Mouse (Mus musculus): Measurements from ENCODE around the gene Lamtor3.

The Lamtor3 gene

DNA sequence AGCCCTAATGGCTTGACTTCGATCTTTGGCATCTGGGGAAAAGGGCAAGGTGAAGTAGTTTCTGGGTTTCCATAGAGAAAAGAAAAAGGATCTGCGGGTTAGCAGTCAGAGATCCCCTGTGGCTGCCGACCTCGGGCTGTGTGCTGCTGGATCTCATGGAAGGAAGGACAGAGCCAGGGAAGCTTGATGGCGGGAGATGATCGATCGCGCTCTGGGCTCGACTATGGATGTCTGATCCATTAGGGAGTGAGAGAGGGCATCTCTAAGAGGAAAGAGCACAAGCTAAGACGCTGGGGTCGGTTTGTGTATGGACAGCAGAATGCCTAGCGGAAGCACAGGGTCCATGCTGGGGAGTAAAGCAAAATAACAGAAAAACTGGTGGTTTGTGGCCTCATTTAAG is 51.6 kb downstream of the Lamtor3 start:
- TF ChIP-seq GATA4 (IDR thresholded peaks at IDR 0.05; ENCODE audit: insufficient replicate concordance, low read length): no peak

DNA sequence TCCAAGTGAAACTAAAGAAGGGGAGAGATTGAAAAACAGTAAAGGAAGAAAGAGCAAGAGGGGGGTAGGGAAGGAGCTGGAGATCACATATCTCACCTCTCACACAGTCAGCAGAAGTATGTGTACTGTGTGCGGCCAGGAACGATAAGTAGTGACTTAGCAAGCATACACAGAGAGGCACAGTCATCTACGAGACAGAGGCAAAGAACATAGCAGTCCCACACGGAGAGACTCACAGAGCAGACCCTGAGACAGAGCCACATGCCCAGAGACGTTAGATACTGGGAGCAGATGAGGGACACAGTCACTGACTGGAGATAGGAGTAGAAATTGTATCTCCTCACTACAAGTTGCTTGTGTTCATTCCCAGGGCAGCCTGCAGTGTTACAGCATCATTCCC is 53.9 kb downstream of the Lamtor3 start:
- no peak for TF ChIP-seq GATA4 (IDR thresholded peaks at IDR 0.05; ENCODE audit: insufficient replicate concordance, low read length)

GRCm38 (mm10) chr3:137972989-137973388 is 54.7 kb downstream of the Lamtor3 start:
- TF ChIP-seq GATA4 (IDR thresholded peaks at IDR 0.05; ENCODE audit: insufficient replicate concordance, low read length): no peak

DNA sequence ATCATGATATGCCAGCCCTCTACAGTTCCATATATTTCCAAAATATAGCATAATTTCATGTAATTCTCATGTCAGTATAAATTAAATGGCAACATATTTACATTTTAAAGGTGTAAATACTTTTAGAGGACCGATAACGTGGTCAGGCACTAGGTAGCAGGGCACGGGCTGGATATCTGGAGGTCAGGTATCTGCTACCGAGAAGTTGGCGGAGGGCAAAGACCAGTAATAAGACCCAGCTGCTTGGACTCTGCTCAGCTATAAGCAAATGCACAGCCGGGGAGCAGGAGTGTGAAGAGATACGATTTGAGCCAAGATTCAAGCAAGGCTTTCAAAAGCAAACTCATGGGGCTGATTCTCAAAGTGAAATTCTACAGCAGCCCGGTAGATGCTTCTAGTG is 56.0 kb downstream of the Lamtor3 start:
- no peak for TF ChIP-seq GATA4 (IDR thresholded peaks at IDR 0.05; ENCODE audit: insufficient replicate concordance, low read length)

DNA sequence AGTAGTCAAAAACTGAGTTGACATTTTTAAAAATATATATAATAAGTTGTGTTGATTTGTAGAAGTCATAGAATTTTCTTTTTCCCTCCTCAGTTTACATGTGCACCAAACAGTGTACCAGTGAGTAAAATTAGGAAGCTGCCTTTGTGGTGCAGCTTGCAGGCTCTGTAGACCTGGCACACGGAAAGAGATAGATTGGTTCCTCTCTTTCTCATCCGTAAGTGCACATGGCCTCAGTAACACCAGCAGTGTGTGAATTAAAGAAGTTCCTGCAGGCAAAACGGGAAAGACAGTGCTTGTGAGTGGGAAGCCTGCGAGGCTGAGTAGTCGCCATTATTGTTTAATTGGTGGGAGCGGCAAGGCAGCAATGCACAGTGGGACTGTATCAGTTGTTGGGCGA is 57.1 kb downstream of the Lamtor3 start:
- no peak for TF ChIP-seq GATA4 (IDR thresholded peaks at IDR 0.05; ENCODE audit: insufficient replicate concordance, low read length)

- no peak for TF ChIP-seq GATA4 (IDR thresholded peaks at IDR 0.05; ENCODE audit: insufficient replicate concordance, low read length)
Observed at GRCm38 (mm10) chr3:137975856-137976423, 57.6 kb downstream of the Lamtor3 start.

GRCm38 (mm10) chr3:137976943-137977628 is 58.8 kb downstream of the Lamtor3 start:
- no peak for TF ChIP-seq GATA4 (IDR thresholded peaks at IDR 0.05; ENCODE audit: insufficient replicate concordance, low read length)

GRCm38 (mm10) chr3:137977629-137978041 is 59.3 kb downstream of the Lamtor3 start:
- no peak for TF ChIP-seq GATA4 (IDR thresholded peaks at IDR 0.05; ENCODE audit: insufficient replicate concordance, low read length)

GRCm38 (mm10) chr3:137978233-137978632 is 59.9 kb downstream of the Lamtor3 start:
- TF ChIP-seq GATA4 (IDR thresholded peaks at IDR 0.05; ENCODE audit: insufficient replicate concordance, low read length): no peak

All from liver, adult (tissue).